Mouse (Mus musculus) right cerebral cortex, postnatal 14 days (tissue): ENCODE data around the gene Clasp2.

ENCODE experiments used
- DNase-seq: peaks from one replicate; pipeline ENCODE4 v3.0.0; 2022

Clasp2 gene

DNA sequence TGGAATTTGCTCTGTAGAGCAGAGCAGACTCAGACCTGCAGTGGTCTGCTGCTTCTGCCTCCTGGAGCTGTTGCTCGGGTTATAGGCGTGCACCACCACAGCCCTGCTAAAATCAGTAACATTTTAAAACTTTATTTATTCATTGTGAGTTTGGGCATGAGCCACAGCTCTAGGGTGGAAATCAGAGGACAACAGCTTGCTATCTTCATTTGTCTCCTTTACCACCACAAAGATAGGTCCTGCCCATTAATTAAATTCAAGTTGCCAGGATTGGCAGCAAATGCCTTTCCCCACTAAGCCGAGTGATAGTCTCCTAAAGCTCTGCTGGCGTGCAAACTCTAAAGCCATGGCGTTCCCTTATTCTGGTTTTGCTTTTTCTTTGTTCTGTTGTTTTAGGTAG lies 194.4 kb downstream of the Clasp2 start:
- no peak for DNase-seq

DNA sequence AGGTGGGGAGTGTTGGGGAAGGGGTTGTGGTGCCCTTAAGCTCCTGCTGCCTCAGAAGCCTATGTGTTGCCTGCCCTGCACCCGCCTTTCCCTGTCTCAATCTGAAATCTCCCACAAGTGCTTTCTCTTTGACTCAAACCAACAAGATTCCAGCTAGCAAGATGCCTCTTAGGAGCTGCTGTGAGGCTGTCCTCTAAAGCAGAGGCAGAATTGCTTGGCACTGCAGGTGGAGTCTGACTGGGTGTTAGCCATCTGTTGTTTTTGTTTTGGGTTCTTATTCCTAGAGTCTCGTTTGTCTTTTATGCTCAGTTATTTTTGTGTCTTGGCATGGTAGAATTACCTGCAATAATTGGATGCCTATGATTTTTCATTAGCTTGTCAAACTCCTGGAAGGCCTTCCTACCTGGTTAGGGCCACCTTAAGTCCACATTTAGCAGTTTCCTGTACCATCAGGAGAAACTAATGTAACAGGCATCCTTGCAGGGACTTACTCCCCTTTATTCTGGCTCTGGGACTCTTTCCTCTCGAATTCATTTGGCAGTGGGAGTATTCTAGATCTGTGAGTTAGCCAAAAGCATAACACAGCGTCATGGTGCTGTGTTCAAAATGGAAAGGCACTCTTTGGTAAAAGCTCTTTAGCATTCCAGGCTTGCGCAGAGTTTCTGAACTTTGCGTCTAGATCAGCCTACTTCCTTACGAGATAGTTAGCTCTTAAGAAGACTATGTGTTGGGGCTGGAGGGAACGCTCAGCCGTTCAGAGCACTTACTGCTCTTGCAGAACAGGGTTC lies 198.0 kb downstream of the Clasp2 start:
- DNase-seq: no peak

DNA sequence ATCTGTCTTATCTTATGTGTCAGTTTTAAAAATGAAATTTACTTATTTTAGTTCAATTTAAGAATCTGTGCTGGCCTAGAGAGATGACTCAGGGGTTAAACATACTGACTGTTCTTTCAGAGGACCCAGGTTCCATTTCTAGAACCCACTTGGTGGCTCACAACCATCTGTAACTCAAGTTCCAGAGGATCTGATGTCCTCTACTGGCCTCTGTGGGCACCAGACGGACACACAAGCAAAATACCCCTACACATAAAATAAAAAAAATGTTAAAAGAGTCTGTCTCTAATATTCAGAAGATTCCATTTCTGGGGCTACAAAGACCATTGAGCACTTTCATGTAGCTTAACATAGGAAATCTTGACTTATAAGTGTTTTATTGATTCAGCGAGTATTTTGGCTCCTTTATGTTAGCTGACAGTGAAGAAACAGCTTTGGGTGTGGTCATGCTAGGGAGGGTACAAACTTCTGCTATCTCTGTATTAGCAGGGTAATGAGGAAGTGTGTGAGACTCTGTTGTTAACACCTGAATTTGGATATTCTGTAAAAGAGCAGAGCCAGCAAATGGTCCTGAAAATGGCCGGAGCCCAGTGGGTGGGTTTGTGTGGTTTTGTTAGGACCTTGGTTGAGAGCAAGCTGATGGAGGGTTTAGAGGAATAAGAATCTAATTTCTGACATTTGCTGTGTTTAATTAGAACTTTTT lies 200.0 kb downstream of the Clasp2 start:
- DNase-seq: no peak

DNA sequence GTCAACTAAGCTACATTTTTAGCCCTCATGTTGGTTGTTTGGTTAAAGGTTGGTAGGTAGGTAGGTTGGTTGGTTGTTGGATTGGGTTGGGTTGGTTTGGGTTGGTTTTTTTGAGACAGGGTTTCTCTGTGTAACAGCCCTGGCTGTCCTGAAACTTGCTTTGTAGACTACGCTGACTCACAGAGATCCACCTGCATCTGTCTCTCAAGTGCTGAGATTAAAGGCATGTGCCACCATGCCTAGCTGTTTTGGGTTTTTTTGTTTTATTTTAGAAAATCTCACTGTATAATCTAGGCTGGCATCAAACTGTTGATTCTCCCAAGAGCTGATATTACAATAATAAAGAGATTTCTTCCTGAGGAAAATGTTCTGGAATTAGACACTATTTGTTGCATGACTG lies 202.1 kb downstream of the Clasp2 start:
- no peak for DNase-seq

DNA sequence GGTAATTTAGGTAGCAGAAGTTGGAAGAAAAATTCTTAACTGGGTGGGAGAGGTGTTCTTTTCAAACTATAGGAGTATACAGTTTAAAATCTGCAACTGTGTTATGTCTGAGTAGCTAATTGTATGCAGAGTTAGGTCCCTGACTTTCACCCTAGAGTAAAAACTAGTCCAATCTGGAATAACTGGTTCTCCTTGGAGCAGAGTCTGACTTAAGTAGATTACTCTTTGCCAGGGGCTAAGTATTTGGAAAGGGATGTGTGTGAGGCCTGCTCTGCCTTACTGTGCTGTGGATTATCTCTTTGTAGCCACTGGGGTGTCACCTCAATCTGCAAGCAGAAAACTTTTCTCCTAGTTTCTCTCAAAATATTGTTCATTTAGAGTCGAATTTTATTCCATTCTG lies 205.9 kb downstream of the Clasp2 start:
- no peak for DNase-seq

DNA sequence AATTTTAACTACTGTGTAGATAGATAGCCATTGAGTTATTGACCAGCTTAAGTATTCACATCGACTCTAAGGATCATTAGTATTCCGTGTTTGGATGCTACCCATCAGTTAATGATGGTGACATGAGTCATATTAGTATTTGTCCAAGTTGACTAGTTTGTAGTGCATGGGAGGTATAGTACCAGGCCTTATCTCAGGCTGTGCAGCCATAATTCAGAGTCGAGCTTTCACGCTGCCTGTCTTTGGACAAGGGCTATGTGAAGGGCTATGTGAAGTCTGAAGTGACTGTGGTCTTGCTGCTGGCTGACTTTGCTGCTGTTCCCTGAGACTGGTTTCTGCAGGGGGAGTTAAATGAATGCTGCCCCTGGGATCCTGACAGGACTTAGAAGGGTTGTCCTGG lies 216.5 kb downstream of the Clasp2 start:
- DNase-seq: no peak

DNA sequence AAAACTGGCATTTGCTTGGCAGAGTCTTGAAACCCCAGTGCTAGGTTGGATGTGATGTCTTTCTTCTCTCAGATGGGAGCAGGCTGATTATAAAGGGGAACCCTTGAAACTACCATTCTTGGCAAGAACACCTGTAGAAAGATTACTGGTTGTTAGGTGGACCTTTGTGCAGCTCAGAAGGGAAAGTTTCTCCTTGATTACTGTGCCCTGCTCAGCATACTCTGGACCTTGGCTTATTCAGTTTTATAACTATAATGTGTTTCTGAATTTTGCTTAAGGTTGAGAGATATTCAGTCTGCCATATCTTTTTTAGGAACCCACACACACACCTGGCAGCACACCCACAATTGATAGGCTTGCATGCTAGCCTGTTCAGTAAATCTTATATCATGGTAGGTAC lies 222.4 kb downstream of the Clasp2 start:
- no peak for DNase-seq

DNA sequence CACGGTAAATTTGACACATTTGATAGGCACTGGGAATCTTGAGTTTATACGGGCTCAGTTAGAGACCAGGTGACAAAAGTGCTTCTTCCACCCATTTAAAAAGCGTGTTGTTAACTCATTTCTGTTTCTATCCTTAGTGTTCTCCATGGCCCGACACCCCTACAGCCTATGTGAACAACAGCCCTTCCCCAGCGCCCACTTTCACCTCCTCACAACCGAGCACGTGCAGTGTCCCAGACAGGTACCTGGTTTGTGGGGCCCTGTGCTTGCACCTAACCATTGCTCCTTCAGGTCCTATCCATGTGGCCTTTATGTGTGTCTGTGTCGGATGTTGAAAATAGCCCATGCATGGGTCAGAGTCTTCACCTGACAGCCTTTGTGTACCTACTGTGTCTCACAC lies 223.1 kb downstream of the Clasp2 start:
- DNase-seq: no peak

DNA sequence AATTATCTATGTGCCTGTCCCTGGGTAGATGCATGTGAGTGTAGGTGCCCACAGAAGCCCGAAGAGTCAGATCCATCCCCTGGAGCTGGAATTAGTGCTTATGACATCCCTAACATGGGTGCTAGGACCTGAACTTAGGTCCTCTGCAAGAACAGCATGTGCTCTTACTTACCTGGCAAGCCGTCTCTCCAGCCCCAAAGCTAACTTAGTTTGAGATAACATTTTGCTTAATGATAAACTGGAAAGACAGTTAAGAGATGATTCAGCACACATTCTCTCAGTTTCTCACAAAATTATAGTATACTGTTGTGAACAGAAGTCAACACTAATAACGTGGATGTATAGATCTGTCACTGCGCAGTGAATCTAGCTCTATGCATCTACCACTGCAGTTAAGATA lies 225.6 kb downstream of the Clasp2 start:
- no peak for DNase-seq

DNA sequence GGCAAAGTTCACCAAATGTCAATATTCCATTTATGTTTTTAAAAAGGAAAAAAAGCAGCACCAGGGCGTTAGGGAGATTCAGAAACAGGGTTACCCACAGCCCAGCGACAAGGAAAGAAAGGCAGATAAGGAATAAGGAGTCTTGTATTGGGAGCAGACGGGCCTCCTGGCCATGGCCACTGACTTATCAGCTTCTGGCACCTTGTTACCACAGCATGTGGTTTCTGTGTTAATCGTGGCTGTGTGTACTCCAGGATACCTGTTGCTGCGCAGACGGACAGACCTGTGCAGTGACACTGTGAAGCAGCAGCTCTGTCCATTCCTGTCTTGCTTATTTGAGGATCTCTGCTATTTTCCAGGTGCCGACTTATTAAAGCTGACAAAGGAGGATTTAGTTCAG lies 227.7 kb downstream of the Clasp2 start:
- DNase-seq: no peak
